8 mouse cellular contexts compared by ENCODE assay signal in the genomic region with DNA sequence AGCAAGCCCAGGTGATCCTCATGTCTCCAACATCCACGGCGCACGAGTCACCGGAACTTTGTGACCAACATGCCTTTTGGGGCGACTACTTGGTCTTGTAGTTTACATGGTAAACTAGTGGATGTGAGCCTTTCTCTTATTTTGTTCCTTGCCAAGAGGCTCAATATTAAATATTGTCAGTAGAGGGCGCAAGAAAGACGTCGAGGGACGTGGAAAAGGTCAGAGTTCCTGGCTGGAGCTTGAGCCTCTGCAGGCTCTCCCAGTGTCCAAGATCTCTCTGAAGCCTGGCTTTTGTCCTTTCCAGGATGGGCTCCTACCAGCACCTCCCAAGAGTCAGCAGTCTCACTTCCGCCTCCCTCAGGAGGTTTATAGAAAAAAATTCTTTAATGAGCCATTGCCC.
DNase-seq lines count a peak whose midpoint lies in the region; ATAC-seq and TF ChIP-seq lines count a peak whose summit lies in the region.
"Had no signal": no experiment of that assay in that cellular context is flagged by ENCODE, and none has a peak within 500 bp of the region (broad histone marks: within the 10 kb centered on the region; RNA-seq: fewer than 3 reads in every experiment).

No protein-coding gene starts in this region.

- 36% methylated on average over 10 of the region's 10 CpGs for WGBS in kidney, embryonic 15.5 days
- WGBS in kidney, postnatal 0 days = 38% methylated on average over 10 of the region's 10 CpGs

- H3K9me3 ChIP-seq in kidney, embryonic 15.5 days (replicated peaks) = no peaks in the 10 kb centered on the region
- H3K9me3 ChIP-seq in kidney, postnatal 0 days (replicated peaks; ENCODE audit: low read length) = no peaks in the 10 kb centered on the region

- no peak for ATAC-seq in kidney, embryonic 15.5 days (replicated peaks; ENCODE audit: low FRiP score)
- no peak for ATAC-seq in kidney, postnatal 0 days (replicated peaks; ENCODE audit: low FRiP score, low read depth)
- no peak for ATAC-seq in inflammation-experienced regulatory T-cells, adult 6 months

- H3K36me3 ChIP-seq in kidney, embryonic 15.5 days = no peaks in the 10 kb centered on the region
- H3K36me3 ChIP-seq in kidney, postnatal 0 days (ENCODE audit: insufficient read depth, low read length) = no peaks in the 10 kb centered on the region

- DNase-seq in kidney, adult 18-20 months = peak; percentile 5
- DNase-seq in ES-CJ7 (ENCODE audit: low read depth, low spot score) (peak; percentile 69), R1 (ENCODE audit: low read depth, low spot score) (peak; percentile 46)
- peak; percentile 48 for DNase-seq in kidney, postnatal 0 days (ENCODE audit: low spot score)
- DNase-seq in urinary bladder, postnatal 36 days (ENCODE audit: low spot score in 2 of 2) = no peak
- DNase-seq: layer of hippocampus, postnatal 36 days had no signal

- peak; percentile 70 for TF ChIP-seq CTCF in kidney, postnatal 0 days (IDR thresholded peaks at IDR 0.05; ENCODE audit: low read depth)

- H3K27me3 ChIP-seq in kidney, embryonic 15.5 days = no peaks in the 10 kb centered on the region
- no peaks in the 10 kb centered on the region for H3K27me3 ChIP-seq in kidney, postnatal 0 days (ENCODE audit: insufficient read depth, low read length)

- H3K4me2 ChIP-seq in kidney, embryonic 15.5 days = no peak overlapping the region
- H3K4me2 ChIP-seq in kidney, postnatal 0 days (ENCODE audit: low read length) = no peak overlapping the region

- H3K4me3 ChIP-seq in kidney, embryonic 15.5 days (replicated peaks) = no peak overlapping the region
- H3K4me3 ChIP-seq in kidney, postnatal 0 days (replicated peaks; ENCODE audit: low read depth, low read length) = no peak overlapping the region

- H3K9ac ChIP-seq in kidney, embryonic 15.5 days = no peak overlapping the region
- H3K9ac ChIP-seq in kidney, postnatal 0 days (ENCODE audit: low read depth, low read length) = no peak overlapping the region

- no peaks in the 10 kb centered on the region for H3K4me1 ChIP-seq in kidney, embryonic 15.5 days
- H3K4me1 ChIP-seq in kidney, postnatal 0 days (replicated peaks; ENCODE audit: insufficient read depth, low read length) = no peaks in the 10 kb centered on the region

- no peak overlapping the region for H3K27ac ChIP-seq in kidney, embryonic 15.5 days
- no peak overlapping the region for H3K27ac ChIP-seq in kidney, postnatal 0 days

Comparison
In these comparisons a context has a peak if more than half of its experiments do, and no peak if none do; other contexts are left out.
1. DNase-seq: peak in kidney, adult 18-20 months (single experiment), ES-CJ7 (single experiment), R1 (single experiment) and kidney, postnatal 0 days (single experiment); none in urinary bladder, postnatal 36 days (0 of 2).